Mouse (Mus musculus) mesoderm, embryonic 11.5 days (tissue): Measurements from ENCODE around the gene Yod1.

ENCODE experiments used
- DNase-seq: peaks from one replicate; pipeline ENCODE4 v3.0.0-alpha.2; 2012; ENCODE audit warnings: low read depth, low spot score

Yod1 gene

GRCm38 (mm10) chr1:130717291-130717871 lies at the start of gene Yod1:
Gene Yod1, plus strand, starts transcription at chr1:130717327.
- DNase-seq, result peak; percentile 94

DNA sequence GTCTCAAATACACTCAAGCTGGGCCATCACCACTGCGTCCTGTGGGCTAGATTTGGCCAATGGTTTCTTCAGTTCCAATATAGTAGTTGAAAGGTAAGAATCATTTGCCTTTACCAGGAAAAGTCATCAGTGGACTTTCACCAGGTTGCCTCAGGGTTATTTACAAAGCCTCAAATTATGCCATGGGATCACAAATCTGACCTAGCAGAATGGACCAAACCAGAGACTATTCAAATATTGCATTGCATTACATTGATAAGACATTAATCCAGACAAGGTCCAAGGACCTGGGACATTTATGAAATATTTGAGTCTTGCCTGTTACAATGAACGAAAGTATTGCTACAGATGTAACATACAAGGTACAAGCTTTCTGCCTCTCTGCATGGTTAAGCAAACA lies 38.6 kb upstream of the Yod1 start:
- DNase-seq, result no peak

DNA sequence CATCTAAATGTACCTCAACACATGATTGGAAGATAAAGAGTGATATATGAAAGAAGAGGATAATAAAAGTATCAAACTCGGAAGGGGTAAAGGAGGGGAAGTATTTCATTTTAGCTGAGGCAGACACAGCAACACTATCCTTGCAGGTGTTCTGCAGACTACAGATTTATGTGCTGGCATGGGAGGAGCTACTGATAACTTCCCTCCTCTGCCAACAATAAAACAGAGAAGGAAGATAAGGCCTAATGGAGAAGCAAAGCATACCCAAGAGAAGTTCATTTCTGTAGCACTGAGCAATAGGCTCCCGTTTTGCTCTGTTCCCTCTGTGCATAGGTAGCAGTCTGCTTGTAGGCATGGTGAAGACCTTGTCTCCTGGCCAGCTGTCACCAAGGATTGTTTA lies 36.1 kb upstream of the Yod1 start:
- no peak for DNase-seq

GRCm38 (mm10) chr1:130681656-130682413 lies 35.3 kb upstream of the Yod1 start:
- DNase-seq, result no peak

DNA sequence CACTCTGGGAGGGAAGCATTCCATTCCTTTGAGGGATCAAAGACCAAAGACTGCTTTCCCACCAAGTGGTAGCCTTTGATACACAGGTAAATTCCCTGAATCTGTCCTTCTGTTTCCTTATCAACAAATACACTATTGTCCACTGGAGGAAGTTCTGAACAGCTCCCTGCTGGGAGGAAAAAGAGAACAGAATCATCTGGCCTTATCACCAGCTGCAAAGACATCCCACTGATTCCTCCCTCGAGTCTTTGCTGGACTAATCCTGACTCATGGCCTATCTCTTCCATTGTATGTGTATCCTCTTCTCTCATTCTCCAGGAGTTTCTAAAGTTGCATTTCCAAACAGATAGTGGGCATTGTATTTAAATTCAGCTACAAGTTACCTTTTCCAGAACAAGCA lies 33.2 kb upstream of the Yod1 start:
- no peak for DNase-seq

DNA sequence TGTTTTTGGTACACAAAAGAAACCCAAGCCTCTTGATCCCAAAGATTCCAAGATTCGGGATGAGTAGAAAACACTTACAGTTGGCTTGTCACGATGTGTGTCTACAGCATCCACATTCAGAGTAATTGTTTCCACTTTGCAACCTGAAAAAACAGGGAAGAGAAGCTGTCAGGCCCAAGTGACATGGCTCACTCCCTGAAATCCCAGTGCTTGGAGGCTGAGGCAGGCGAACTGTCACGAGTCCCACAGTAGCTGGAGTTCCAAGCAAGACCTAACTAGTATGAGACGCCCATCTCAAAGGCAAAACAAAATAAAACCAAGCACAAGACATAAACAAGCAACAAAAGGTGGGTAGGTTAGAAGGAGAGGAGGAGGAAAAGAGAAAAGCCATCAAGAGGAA lies 18.5 kb upstream of the Yod1 start:
- DNase-seq, result no peak

DNA sequence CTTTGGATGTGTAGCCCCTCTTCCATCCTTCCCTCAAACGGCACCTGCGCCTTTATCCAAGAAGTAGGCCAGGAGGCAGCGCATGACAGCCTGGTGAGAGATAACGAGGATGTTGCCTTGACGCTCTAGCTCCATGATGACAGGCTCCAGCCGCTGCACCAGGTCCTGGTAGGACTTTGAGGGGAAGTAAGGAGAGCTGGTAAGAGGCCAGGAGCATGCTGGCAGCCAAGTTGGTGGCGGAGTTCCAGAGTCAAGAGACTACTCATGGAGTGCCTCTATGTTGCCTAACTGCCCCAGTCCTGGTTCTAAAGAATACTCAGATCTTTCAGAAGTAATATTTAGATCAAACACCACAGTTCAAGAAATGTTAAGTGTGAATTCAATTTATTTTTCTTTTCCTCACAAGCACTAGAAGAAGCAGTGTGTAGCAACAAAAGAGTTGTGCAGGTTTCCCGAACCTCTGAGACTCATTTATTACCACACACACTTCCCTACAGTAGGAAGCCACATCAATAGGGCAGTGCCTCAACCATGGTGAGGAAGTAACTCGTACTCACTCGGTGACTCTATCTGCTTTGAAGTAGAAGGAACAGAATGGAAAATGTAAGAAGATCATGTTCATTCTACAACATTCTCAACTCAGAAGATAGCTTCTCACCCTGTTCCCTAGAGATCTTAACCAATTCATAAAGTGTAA lies 17.0 kb upstream of the Yod1 start:
- no peak for DNase-seq

- no peak for DNase-seq
Observed at GRCm38 (mm10) chr1:130701976-130702375, 15.2 kb upstream of the Yod1 start.

DNA sequence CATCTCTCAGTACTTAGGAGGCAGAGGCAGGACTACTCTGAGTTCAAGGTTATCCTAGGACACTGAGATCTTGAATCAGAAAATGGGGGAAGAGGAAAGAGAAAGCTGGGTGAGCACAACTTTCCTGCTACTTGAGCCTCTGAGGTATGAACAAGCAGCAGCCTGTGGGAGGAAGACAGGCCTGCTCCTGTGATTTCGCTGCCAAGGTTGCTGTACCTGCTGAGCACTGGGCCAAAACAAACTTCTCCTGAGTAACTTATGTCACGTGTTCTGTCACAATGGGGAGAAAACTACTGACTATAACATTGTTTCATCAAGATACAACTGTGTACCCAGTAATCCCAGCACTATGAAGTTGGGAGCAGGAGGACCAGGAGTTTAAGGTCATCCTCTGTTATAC lies 13.5 kb upstream of the Yod1 start:
- DNase-seq, result no peak

GRCm38 (mm10) chr1:130710283-130711080 lies 6.6 kb upstream of the Yod1 start:
- no peak for DNase-seq

GRCm38 (mm10) chr1:130714046-130714445 lies 3.1 kb upstream of the Yod1 start:
- DNase-seq, result no peak

DNA sequence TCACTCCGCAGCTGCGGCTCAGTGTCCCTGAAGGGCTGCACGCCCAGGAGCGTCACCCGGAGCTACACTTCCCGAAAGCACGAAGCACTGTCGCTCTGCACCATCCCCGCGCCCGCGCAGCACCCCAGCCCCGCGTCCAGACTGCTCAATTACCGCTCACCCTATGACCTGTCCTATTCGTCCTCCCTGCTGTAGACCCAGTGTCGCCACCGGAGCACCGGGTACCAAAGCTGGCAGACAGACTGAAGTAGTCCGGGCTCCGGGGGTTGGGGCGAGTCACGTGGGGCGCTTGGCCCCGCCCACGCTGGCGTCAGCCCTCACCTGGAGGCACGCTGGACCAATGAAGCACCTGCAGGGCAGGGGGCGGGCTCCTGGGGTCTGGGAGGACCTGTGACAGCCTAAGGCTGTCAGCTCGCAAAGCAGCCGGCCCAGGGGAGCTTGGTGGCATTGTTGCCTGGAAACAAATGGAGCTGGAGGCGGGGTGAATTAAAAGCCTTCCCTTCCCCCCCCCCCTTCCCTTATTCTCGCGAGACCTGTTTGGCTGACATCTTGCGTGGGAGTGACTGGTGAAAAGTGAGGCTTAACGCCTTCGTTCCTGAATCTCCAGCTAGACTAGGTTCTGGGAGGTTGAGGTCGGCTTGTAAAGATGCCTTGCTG lies 1.4 kb upstream of the Yod1 start, which contains the start of gene Gm29427:
TSS of gene Gm29427 (minus strand) at position 239 of the 657 bp plus-strand sequence.
- DNase-seq, result peak; percentile 92

DNA sequence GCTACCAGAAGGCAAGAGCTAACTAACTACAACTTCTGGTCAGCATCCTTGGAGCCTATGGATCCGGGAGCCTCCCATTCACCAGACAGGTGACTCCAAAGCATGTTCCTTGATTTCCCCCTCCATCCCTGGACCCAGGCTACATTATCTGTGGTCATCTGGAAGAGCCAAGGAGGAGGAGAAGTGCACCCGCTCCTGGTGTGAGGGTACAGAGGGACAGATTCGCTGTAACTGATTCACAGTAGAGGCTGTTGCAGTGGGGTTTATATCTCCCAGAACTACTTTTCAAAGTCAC lies 962 bp upstream of the Yod1 start:
- DNase-seq, result no peak

DNA sequence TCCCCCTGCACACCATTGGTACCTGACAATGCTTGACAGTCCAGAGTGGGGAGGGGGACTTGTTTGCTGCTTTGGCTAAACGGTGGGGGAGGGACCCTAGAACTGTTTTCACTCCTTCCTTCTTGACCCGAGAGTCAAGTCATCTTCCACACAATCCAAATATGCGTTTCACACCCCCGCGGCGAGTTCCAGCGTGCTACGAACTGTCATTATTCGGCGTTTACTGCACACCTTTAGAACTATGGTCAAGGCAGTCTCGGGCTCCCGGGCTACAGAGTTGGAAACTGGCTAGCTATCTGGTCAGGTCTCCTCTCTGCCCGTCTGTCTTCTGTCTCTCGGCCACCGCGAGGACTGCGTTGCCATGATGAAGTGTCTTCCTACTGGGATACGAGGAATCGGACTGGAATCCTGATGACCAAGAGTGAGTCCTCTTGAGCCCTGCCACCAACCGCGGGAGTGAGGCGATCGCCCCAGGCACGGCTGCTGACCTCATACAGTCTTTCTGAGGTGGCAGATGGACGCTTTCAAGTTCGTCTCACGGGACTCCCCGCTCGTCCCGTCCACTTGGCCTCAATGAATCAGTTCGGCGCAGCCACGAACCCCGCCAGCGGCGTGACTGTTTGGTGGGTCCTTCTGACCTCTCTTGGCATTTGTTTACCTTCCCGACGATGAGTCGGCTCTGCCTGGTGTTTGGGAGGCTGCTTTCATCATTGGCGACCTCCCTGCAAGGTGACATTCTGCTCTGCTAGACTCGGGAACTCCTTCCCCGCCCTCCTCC lies 425 bp upstream of the Yod1 start:
- DNase-seq, result peak; percentile 61

GRCm38 (mm10) chr1:130724206-130724605 lies 7.1 kb downstream of the Yod1 start:
- no peak for DNase-seq

GRCm38 (mm10) chr1:130726396-130726795 lies 9.3 kb downstream of the Yod1 start:
- no peak for DNase-seq

DNA sequence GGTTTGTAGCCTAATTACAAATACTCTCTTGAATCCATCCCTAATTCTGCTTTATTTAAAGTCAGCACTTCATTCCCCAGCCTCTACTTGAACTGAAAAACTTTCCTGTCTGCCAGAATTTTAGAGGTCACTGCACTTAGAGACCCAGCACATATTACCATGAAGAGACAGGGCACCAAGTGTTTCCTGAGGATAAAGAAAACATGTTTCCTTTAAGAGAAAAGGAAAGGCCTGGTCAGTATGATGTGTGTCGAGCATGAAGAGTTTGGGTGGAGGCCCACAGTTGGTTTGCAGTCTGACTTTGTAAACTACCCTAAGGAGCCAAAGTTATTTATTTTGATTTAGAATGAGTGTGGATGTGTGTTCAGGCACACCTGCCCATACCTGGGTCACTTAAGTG lies 10.9 kb downstream of the Yod1 start:
- DNase-seq, result no peak

GRCm38 (mm10) chr1:130728708-130729107 lies 11.6 kb downstream of the Yod1 start:
- DNase-seq, result no peak

DNA sequence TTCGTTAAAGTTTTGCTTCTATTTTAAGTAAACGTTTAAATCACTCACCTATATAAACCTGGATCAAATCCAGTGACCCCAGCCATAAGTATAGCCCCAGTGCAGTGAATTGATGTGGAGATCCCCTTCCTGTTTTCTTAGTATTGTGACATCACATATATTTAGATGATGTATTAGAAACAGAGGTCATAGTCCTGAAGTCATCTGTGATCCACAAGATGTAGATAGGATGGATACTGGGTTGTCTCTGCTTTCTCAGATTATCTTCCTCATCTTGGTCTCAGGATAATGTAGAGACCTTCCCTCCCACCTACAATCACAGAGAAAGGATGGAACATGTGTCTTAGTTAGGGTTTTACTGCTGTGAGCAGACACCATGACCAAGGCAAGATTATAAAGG lies 12.0 kb downstream of the Yod1 start, which contains the start of gene Pfkfb2:
TSS of gene Pfkfb2 (minus strand) at position 101 of the 400 bp plus-strand sequence.
- no peak for DNase-seq

DNA sequence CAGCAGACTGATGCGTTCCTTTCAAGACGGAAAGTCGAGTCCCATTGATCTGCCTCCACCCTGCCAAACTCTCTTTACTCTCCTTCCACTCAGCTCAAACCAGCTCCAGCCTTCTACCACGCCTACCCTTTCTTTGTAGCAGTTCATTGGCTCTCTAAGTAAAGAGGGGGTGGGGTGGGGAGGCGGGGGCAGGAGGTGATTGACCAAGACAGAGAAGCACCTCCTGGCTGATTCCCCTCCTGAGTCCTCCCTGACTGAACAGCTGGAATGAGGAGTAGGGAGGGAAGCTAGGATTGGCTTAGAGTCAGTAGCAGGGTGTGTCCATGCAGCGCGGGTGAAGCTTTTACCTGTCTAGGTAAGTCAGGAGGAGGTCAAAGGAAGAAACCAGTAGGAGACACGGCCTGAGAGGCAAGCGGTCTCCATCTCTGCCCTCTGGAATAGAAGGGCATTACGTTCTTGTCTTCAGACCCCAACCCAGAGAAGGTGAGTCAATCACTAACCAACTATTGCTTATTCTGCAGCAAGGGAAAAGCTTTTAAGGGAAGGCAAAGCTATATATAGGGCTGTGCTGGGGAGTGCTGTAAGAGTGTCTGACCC lies 14.7 kb downstream of the Yod1 start, which contains the start of gene AA986860:
TSS of gene AA986860 (plus strand) at position 236 of the 597 bp plus-strand sequence.
- peak; percentile 53 for DNase-seq
